Mouse (Mus musculus) cerebellum, adult 2 months (tissue): ENCODE results near the gene Rassf2.

ENCODE experiments used
- CTCF ChIP-seq: fragments of 200-500 bp; IDR thresholded peaks from 2 replicates; pipeline ENCODE4 v1.5.1; 2011; ENCODE audit warnings: low read depth, mild to moderate bottlenecking, control low read depth, low read length, moderate library complexity, borderline replicate concordance; ENCODE audit not compliant: insufficient read depth
- POLR2A ChIP-seq: fragments of 200-500 bp; IDR thresholded peaks from 2 replicates; pipeline ENCODE4 v1.6.1; 2011; ENCODE audit warnings: low read length, control low read depth, borderline replicate concordance; ENCODE audit not compliant: insufficient read depth

- TF ChIP-seq CTCF (no peak), POLR2A (no peak)
These were observed 89.6 kb downstream of the Rassf2 start for GRCm38 (mm10) chr2:131940506-131940905.
